Mouse (Mus musculus) heart, postnatal 14 days (tissue): ENCODE measurements around the gene Tigd3. TPM values are rescaled to one million over a fixed set of nuclear protein-coding genes. Genes with fewer than 3 reads are reported as not detected.

ENCODE experiments used
- total RNA-seq, 2 experiments: library from RNA; stranded (reverse); gene quantifications; 2 replicates each; pipeline ENCODE4 v1.2.3; 2021

Gene Tigd3
- total RNA-seq, 2 experiments from 2014 or later = 0.79 to 0.93 TPM

Other genes with a start within 250 kb of the Tigd3 start
- gene Sipa1, start 230.4 kb downstream of the Tigd3 start, total RNA-seq = 10 to 100 TPM; 32.7 to 33.8 TPM
- 10 to 100 TPM; 35.9 to 37.2 TPM for gene Map3k11, start 205.4 kb downstream of the Tigd3 start, total RNA-seq
- gene Pcnx3, start 205.2 kb downstream of the Tigd3 start, total RNA-seq = 10 to 100 TPM; 24.0 to 24.9 TPM
- not detected for gene Kcnk7, start 189.8 kb downstream of the Tigd3 start, total RNA-seq
- gene Ehbp1l1, start 167.8 kb downstream of the Tigd3 start, total RNA-seq = 100 to 1,000 TPM; 124 to 141 TPM
- gene Fam89b, start 164.5 kb downstream of the Tigd3 start, total RNA-seq = 10 to 100 TPM; 38.6 to 40.1 TPM
- gene Ltbp3, start 153.2 kb downstream of the Tigd3 start, total RNA-seq = 10 to 100 TPM; 47.2 to 55.5 TPM
- gene Scyl1, start 122.7 kb downstream of the Tigd3 start, total RNA-seq = 10 to 100 TPM; 66.2 to 67.2 TPM
- 10 to 100 TPM; 15.6 to 15.8 TPM for gene Frmd8, start 18.9 kb downstream of the Tigd3 start, total RNA-seq
- 1 to 10 TPM; 3.3 to 4.5 TPM for gene Slc25a45, start 16.3 kb downstream of the Tigd3 start, total RNA-seq
- 100 to 1,000 TPM; 101 TPM for gene Dpf2, start 18.9 kb upstream of the Tigd3 start, total RNA-seq
- gene Cdc42ep2, start 30.7 kb upstream of the Tigd3 start, total RNA-seq = 10 to 100 TPM in 1 of 2 experiments, 1 to 10 TPM in 1; 9.9 to 12.0 TPM
- gene Pola2, start 70.1 kb upstream of the Tigd3 start, total RNA-seq = 10 to 100 TPM; 12.3 to 14.2 TPM
- not detected for gene Slc22a20, start 92.0 kb upstream of the Tigd3 start, total RNA-seq
- 10 to 100 TPM; 31.7 to 36.8 TPM for gene Capn1, start 121.7 kb upstream of the Tigd3 start, total RNA-seq
- 10 to 100 TPM; 17.5 to 18.9 TPM for gene Syvn1, start 152.4 kb upstream of the Tigd3 start, total RNA-seq
- 10 to 100 TPM; 37.1 to 37.4 TPM for gene Mrpl49, start 163.6 kb upstream of the Tigd3 start, total RNA-seq
- 100 to 1,000 TPM; 597 to 635 TPM for gene Fau, start 163.7 kb upstream of the Tigd3 start, total RNA-seq
- 10 to 100 TPM; 11.8 to 12.6 TPM for gene Znhit2, start 167.0 kb upstream of the Tigd3 start, total RNA-seq
- gene Tm7sf2, start 174.2 kb upstream of the Tigd3 start, total RNA-seq = 1 to 10 TPM; 2.9 to 5.5 TPM
- gene Vps51, start 183.1 kb upstream of the Tigd3 start, total RNA-seq = 10 to 100 TPM; 27.9 to 32.3 TPM
- not detected for gene Tmem262, start 185.9 kb upstream of the Tigd3 start, total RNA-seq
- not detected for gene Gm28374, start 188.1 kb upstream of the Tigd3 start, total RNA-seq
- 10 to 100 TPM; 16.7 to 19.7 TPM for gene Zfpl1, start 190.8 kb upstream of the Tigd3 start, total RNA-seq
- gene Cdca5, start 190.8 kb upstream of the Tigd3 start, total RNA-seq = 1 to 10 TPM; 1.1 to 1.5 TPM
- gene AC131692.1, start 200.3 kb upstream of the Tigd3 start, total RNA-seq = not detected
- not detected for gene Naaladl1, start 211.6 kb upstream of the Tigd3 start, total RNA-seq
- gene Sac3d1, start 224.5 kb upstream of the Tigd3 start, total RNA-seq = 1 to 10 TPM; 9.4 to 9.7 TPM
- 10 to 100 TPM; 12.2 to 14.7 TPM for gene Snx15, start 234.2 kb upstream of the Tigd3 start, total RNA-seq
- under 1 TPM; 0.46 to 0.88 TPM for gene Batf2, start 246.8 kb upstream of the Tigd3 start, total RNA-seq
- 10 to 100 TPM; 54.8 to 58.4 TPM for gene Arl2, start 247.4 kb upstream of the Tigd3 start, total RNA-seq